Mouse (Mus musculus) bone marrow macrophage, adult 2 months (primary cell): ENCODE results near the gene Ibsp.

ENCODE experiments used
- CTCF ChIP-seq: IDR thresholded peaks from 2 replicates; pipeline ENCODE4 v1.5.1; 2012; ENCODE audit warnings: low read depth, mild to moderate bottlenecking, low read length, moderate library complexity
- POLR2A ChIP-seq: IDR thresholded peaks from 2 replicates; pipeline ENCODE4 v1.6.1; 2012; ENCODE audit warnings: mild to moderate bottlenecking, low read depth, low read length, borderline replicate concordance

GRCm38 (mm10) chr5:104351041-104351440 is 52.1 kb downstream of the Ibsp start:
- TF ChIP-seq POLR2A (no peak), CTCF (no peak)
